Mouse (Mus musculus) effector memory CD4-positive, alpha-beta T cell, adult 5 months (primary cell): ENCODE data around the gene Rad9b. TPM values are rescaled to one million over a fixed set of nuclear protein-coding genes. Genes with fewer than 3 reads are reported as not detected.

Experiments used
- polyA plus RNA-seq: library from polyadenylated mRNA; unstranded; fragments of 100-300 nt; shearing (Covaris generic); gene quantifications from one replicate; pipeline ENCODE4 v1.2.1, GENCODE M21; 2017

The Rad9b gene
- polyA plus RNA-seq = 4.7 TPM

DNA sequence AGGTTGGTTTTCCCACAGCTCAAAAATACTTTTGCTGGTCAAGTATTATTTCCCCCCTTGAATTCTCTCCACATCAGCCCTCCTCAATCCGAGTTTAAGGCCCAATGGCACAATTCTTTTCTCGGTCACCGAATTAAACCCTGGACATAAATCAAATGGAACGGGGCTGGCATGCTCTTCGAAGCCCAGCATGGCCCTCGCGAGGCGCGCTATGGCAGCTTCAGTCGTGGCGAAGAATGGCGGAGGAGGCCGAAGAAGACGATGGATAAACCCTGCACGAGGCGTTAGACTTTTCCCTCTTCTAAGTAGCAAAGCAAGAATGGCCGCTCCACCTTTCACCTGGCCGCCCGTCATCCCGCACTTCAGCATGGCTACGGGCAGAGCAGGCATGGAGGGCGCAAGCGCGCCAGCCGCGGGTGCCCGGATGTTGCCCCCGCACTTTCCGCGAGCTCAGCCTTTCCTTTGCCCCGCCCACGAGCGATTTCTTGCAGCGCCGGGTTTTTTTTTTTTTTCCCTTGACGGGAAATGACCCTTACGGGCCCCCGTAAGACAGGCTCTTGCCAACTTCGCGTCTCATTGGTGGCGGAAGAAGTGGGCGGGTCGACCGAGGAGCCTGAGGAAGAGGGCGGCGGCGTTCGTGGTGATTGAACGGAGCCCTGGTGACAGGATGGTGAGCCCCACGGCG, at the start of gene Rad9b, which contains the start of gene Vps29:
Gene Rad9b, minus strand, starts transcription at position 427 of the 685 bp plus-strand sequence.
Gene Vps29, plus strand, starts transcription at position 563 of the 685 bp plus-strand sequence.

DNA sequence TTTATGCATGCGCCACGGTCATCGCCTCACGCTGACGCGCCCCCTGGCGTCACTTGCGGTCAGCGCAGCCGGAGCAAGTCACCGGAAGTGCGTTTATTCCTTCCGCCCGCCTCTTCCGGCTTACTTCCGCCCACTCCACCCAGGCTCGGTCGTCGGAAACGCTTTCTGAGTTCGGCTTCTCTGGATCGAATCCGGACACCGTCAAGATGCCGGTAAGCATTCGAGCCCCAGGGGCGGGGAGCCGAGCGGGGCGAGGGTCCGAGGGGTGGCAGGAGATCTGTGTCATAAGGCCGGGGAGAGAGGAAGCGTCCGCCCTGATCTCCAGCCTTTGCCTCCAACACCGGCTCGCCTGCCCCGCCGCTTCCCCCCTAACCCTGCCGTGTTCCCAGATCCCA, 37.8 kb upstream of the Rad9b start, which contains the start of gene Arpc3:
Gene Arpc3, plus strand, starts transcription at position 93 of the 395 bp plus-strand sequence.

DNA sequence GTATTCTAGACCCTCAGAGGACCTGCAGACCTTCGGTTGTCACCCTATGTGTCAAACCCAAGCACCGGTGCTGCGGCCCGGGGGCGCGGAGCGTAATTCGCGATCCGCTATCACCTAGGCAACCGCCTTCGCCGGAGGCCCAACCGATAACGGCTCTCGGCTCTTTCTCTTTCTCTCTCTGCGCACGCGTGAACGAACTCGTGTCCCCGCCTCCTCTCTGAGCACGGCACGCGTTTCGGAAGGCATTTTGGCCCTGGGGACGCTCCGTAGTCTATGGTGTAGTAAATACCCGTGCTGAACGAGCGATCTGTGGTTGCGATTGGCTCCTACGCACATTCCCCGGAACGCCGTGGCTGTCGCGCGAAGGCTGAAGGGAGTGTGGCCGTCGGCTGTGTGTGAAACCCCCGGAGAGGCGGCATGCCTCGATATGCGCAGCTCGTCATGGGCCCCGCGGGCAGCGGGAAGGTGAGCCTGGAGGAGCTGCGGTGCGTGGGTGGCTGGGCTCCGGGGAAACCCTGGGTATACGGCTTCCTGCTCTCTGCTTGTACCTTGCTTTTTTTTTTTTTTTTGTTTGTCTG, 18.2 kb upstream of the Rad9b start, which contains the start of gene Fam216a:
Gene Fam216a, minus strand, starts transcription at position 173 of the 578 bp plus-strand sequence.

GRCm38 (mm10) chr5:122371591-122372191, 17.7 kb upstream of the Rad9b start, which contains the start of gene Gpn3:
Gpn3 (plus strand) TSS chr5:122371876.

DNA sequence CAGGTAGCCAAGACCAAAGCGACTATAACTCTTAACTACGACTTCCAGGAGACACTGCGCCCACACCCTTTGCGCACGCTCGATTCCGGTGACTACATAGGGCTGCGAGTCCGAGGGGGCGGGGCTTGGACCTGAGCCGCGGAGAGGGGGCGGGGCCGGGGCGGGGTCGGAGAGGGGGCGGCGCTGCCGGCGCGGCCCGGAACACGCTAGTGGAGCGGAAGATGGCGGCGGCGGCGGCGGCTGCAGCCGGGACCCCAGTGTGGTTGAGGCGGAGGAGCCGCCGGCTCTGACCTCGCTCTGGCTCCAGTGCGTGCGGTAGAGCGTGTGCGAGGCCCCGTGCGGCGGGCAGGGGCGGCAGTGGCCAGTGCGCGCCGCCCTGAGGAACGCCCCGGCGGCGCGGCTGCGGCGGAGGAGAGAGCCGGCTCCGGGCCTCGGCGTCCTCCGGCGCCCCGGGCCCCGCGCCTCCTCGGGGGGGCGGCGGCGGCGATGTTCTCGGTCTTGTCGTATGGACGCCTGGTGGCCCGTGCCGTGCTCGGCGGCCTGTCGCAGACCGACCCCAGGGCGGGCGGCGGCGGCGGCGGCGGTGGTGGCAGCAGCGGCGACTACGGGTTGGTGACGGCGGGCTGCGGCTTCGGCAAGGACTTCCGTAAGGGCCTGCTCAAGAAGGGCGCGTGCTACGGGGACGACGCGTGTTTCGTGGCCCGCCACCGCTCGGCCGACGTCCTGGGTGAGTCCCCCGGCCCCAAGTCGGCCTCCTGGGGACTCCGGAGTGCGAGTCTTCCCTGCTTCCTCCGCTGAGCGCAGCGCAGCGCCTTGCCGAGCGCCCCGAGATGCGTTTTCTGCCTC, 69.6 kb downstream of the Rad9b start, which contains the start of gene Pptc7:
Gene Pptc7, plus strand, starts transcription at position 183 of the 846 bp plus-strand sequence.

Other genes with a start within 250 kb of the Rad9b start
- 0.35 TPM for gene Ccdc63, start 213.4 kb downstream of the Rad9b start, polyA plus RNA-seq
- 988 TPM for gene Ppp1cc, start 196.0 kb downstream of the Rad9b start, polyA plus RNA-seq
- gene Hvcn1, start 147.4 kb downstream of the Rad9b start, polyA plus RNA-seq = 72.2 TPM
- gene Tctn1, start 89.8 kb downstream of the Rad9b start, polyA plus RNA-seq = 2.0 TPM
- 68.3 TPM for gene Pptc7, start 69.9 kb downstream of the Rad9b start, polyA plus RNA-seq
- gene Vps29, start 136 bp upstream of the Rad9b start, polyA plus RNA-seq = 117 TPM
- gene Gpn3, start 17.6 kb upstream of the Rad9b start, polyA plus RNA-seq = 128 TPM
- 21.1 TPM for gene Fam216a, start 18.1 kb upstream of the Rad9b start, polyA plus RNA-seq
- 1,084 TPM for gene Arpc3, start 37.6 kb upstream of the Rad9b start, polyA plus RNA-seq
- 27.3 TPM for gene Anapc7, start 67.5 kb upstream of the Rad9b start, polyA plus RNA-seq
- 88.9 TPM for gene Atp2a2, start 148.0 kb upstream of the Rad9b start, polyA plus RNA-seq